Mouse (Mus musculus) megakaryocyte, embryonic 14.5 days (primary cell): ENCODE results near the gene Pgs1.

Source experiments
- FLI1 ChIP-seq: IDR thresholded peaks from 2 replicates; pipeline ENCODE4 v1.6.1; 2012; ENCODE audit warnings: low read length, inconsistent platforms, mixed read lengths
- GATA1 ChIP-seq: IDR thresholded peaks from 3 replicates; pipeline ENCODE4 v1.6.1; 2012; ENCODE audit warnings: mixed read lengths, low read length, inconsistent platforms, borderline replicate concordance

GRCm38 (mm10) chr11:117989241-117989640, 3.1 kb downstream of the Pgs1 start:
- TF ChIP-seq GATA1 (no peak), FLI1 (no peak)
